Mouse (Mus musculus): ENCODE data around the gene Pax8. TPM values are rescaled to one million over a fixed set of nuclear protein-coding genes. Genes with fewer than 3 reads are reported as not detected.

Gene Pax8
- polyA plus RNA-seq, 1 experiment, result not detected

- no peak overlapping the region for H3K27ac ChIP-seq (ENCODE audit: insufficient read depth, low read length)
- no peak overlapping the region for H3K4me3 ChIP-seq (ENCODE audit: insufficient read depth, low read length)
- TF ChIP-seq CTCF (IDR thresholded peaks at IDR 0.05; ENCODE audit: extremely low read depth, insufficient read depth, low read length) (no peak), POLR2A (IDR thresholded peaks at IDR 0.05; ENCODE audit: extremely low read depth, insufficient read depth, low read length) (no peak)
- H3K4me1 ChIP-seq (ENCODE audit: control insufficient read depth, insufficient read depth, low read length), result no peaks in the 10 kb centered on the region
Observed at GRCm38 (mm10) chr2:24422815-24423214, 52.6 kb downstream of the Pax8 start.

DNA sequence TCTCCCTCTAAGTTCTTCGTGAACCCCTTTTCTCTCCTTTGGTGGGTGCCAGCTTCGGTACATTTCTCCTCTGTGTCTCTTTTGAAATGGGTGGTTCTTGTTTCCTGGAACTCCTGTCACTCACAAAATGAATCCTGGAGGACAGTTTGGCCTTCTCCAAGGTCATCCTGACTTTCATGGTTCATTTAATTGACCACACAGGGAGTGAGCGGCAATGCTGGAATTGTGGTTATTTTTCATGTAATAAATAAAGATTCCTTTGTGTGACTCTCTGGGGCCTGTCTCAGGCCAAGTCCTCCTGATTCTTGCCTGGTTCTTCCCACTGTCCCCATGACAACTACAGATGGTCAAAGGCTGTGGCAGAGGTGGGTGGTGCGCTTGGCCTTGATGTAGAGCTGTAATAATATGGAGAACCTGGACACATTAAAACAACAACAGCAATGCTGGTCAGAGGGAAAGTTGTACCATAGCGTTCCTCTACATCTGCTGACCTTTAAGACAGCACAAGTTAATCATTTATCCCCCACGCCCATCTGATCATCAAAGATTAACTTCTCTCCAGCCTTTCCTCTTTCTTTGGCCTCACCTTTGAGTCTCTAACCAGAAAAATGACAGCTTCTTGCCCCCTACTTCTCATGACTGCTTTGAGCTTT, 54.1 kb downstream of the Pax8 start:
- Histone ChIP-seq H3K4me1 (ENCODE audit: control insufficient read depth, insufficient read depth, low read length) (no peaks in the 10 kb centered on the region; the same call in 1 of the 2 replicates), H3K27ac (ENCODE audit: insufficient read depth, low read length) (no peak overlapping the region), H3K4me3 (ENCODE audit: insufficient read depth, low read length) (no peak overlapping the region)
- TF ChIP-seq CTCF (IDR thresholded peaks at IDR 0.05; ENCODE audit: extremely low read depth, insufficient read depth, low read length), result no peak

- Histone ChIP-seq H3K4me1 (ENCODE audit: control insufficient read depth, insufficient read depth, low read length) (no peaks in the 10 kb centered on the region; the same call in 1 of the 2 replicates), H3K27ac (ENCODE audit: insufficient read depth, low read length) (no peak overlapping the region), H3K4me3 (ENCODE audit: insufficient read depth, low read length) (no peak overlapping the region)
- TF ChIP-seq CTCF (IDR thresholded peaks at IDR 0.05; ENCODE audit: extremely low read depth, insufficient read depth, low read length) (no peak), POLR2A (IDR thresholded peaks at IDR 0.05; ENCODE audit: extremely low read depth, insufficient read depth, low read length) (no peak)
Observed at GRCm38 (mm10) chr2:24417564-24417963, 57.8 kb downstream of the Pax8 start.

GRCm38 (mm10) chr2:24417106-24417505, 58.3 kb downstream of the Pax8 start:
- H3K27ac ChIP-seq (ENCODE audit: insufficient read depth, low read length), result no peak overlapping the region
- no peak overlapping the region for H3K4me3 ChIP-seq (ENCODE audit: insufficient read depth, low read length)
- no peaks in the 10 kb centered on the region; the same call in 1 of the 2 replicates for H3K4me1 ChIP-seq (ENCODE audit: control insufficient read depth, insufficient read depth, low read length)
- TF ChIP-seq POLR2A (IDR thresholded peaks at IDR 0.05; ENCODE audit: extremely low read depth, insufficient read depth, low read length), result no peak
- TF ChIP-seq CTCF (IDR thresholded peaks at IDR 0.05; ENCODE audit: extremely low read depth, insufficient read depth, low read length), result no peak

- TF ChIP-seq POLR2A (IDR thresholded peaks at IDR 0.05; ENCODE audit: extremely low read depth, insufficient read depth, low read length), result no peak
- TF ChIP-seq CTCF (IDR thresholded peaks at IDR 0.05; ENCODE audit: extremely low read depth, insufficient read depth, low read length), result no peak
Observed at GRCm38 (mm10) chr2:24416668-24417067, 58.7 kb downstream of the Pax8 start.

DNA sequence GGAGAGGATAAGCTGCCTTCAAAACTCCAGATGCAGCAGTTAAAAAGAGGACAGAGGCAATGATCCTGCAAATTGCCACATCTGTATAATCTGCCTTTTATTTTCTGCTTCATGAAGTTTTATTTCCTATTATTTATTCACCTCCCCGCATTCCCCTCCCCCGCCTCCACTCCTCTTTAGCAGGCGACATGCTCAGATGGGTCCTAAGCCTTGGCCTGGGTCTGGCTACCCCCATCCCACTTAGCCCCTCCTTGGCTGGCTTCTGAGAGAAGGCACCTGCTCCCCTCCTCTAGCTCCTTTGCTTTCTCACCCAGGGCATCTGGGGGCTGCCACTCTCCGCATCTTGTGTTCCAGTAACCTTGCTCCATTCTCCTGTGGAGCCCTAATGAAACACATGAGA, 61.7 kb downstream of the Pax8 start:
- TF ChIP-seq POLR2A (IDR thresholded peaks at IDR 0.05; ENCODE audit: extremely low read depth, insufficient read depth, low read length), result no peak
- TF ChIP-seq CTCF (IDR thresholded peaks at IDR 0.05; ENCODE audit: extremely low read depth, insufficient read depth, low read length), result no peak
- Histone ChIP-seq H3K4me1 (ENCODE audit: control insufficient read depth, insufficient read depth, low read length) (no peaks in the 10 kb centered on the region; the same call in 1 of the 2 replicates), H3K4me3 (ENCODE audit: insufficient read depth, low read length) (no peak overlapping the region), H3K27ac (ENCODE audit: insufficient read depth, low read length) (no peak overlapping the region)

More at GRCm38 (mm10) chr2:24416668-24417067, 58.7 kb downstream of the Pax8 start:
- Histone ChIP-seq H3K4me3 (ENCODE audit: insufficient read depth, low read length) (no peak overlapping the region), H3K4me1 (ENCODE audit: control insufficient read depth, insufficient read depth, low read length) (no peaks in the 10 kb centered on the region; the same call in 1 of the 2 replicates), H3K27ac (ENCODE audit: insufficient read depth, low read length) (no peak overlapping the region)

DNA sequence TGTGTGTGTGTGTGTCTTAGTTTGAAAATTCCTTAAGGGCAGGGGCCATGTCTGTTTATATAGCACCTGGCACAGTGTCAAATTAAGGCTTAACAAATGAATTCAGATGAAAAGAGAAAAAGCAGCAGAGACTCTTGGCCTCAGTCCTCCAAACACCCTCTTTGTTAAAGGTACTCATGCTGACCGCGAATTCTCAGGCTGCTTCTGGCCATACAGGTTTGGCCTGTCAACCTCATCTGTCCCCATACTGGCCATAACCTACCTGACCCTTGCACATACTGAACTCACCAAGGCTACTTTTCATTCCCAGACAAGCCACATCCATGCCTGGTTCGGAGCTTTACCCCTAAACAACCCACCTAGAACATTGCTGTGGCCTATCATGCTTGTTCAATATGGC, 62.2 kb downstream of the Pax8 start:
- H3K27ac ChIP-seq (ENCODE audit: insufficient read depth, low read length), result no peak overlapping the region
- no peaks in the 10 kb centered on the region; the same call in 1 of the 2 replicates for H3K4me1 ChIP-seq (ENCODE audit: control insufficient read depth, insufficient read depth, low read length)
- no peak for TF ChIP-seq POLR2A (IDR thresholded peaks at IDR 0.05; ENCODE audit: extremely low read depth, insufficient read depth, low read length)
- no peak overlapping the region for H3K4me3 ChIP-seq (ENCODE audit: insufficient read depth, low read length)

DNA sequence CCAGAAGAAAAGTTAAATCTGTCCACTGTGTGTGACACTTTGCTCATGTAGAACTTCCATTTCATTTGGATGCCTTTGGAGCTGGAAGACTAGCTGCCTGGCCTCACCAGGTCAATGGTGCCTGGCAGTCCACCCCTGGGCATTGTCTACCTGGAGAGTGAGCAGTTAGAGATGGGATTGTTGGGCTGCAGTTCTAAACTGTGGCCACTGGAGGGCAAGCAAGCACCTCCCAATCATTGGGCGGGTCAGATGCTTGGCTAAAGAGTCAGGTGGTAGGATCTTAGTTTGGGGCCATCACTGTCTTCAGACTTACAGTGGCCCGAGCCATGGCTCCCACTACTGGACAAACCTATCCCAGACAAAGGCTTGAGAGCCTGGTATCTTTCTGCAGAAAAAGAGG, 66.2 kb downstream of the Pax8 start:
- TF ChIP-seq CTCF (IDR thresholded peaks at IDR 0.05; ENCODE audit: extremely low read depth, insufficient read depth, low read length) (peak; percentile 96), POLR2A (IDR thresholded peaks at IDR 0.05; ENCODE audit: extremely low read depth, insufficient read depth, low read length) (no peak)
- no peak overlapping the region for H3K4me3 ChIP-seq (ENCODE audit: insufficient read depth, low read length)
- 0 out of 2 replicates have a peak, but pooled peaks cover 2% of the 10 kb centered on the region for H3K4me1 ChIP-seq (ENCODE audit: control insufficient read depth, insufficient read depth, low read length)
- H3K27ac ChIP-seq (ENCODE audit: insufficient read depth, low read length), result no peak overlapping the region

DNA sequence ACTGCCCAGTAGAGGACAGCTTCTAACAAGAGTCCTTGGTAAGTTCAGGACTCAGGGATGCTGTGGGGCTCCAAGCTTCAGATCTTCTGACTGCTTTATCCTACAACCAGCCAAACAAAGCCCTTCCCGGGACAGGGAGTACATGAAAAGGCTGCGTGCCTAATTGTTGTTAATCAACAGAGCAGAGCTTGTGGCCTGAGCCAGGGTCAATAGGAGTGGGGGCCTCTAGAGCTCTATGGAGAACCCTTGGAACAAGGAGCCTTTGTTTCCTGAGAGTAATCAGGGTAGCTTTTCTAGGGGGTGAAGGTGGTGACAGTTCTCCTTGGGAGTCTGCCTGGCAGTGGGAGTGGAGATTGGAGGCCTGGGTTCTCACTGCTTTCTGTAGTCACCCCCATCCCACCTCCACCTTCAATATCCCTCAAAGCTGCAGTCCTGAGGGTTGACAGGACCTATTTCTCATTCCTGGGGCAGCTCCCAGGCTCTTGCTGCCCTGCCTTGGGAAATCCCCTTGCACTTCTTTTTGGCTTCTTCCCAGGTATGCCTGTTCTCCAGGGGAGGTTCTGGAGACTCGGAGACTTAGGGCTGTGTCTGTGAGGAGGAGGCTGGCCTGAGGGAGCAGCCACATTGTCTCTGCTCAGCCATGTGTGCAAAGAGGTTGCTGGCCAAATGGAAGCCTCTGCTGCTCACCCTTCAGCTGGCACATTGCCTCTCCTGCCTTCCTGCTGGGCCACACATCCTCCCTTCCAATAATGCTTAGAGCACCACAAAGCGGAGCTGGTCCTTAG, 67.5 kb downstream of the Pax8 start:
- no peak for TF ChIP-seq CTCF (IDR thresholded peaks at IDR 0.05; ENCODE audit: extremely low read depth, insufficient read depth, low read length)
- no peak for TF ChIP-seq POLR2A (IDR thresholded peaks at IDR 0.05; ENCODE audit: extremely low read depth, insufficient read depth, low read length)
- Histone ChIP-seq H3K4me3 (ENCODE audit: insufficient read depth, low read length) (no peak overlapping the region), H3K27ac (ENCODE audit: insufficient read depth, low read length) (no peak overlapping the region), H3K4me1 (ENCODE audit: control insufficient read depth, insufficient read depth, low read length) (0 out of 2 replicates have a peak, but pooled peaks cover 2% of the 10 kb centered on the region)

All from cortical plate, adult 2 months (tissue).